Mouse (Mus musculus): ENCODE measurements around the gene S1pr4.

DNA sequence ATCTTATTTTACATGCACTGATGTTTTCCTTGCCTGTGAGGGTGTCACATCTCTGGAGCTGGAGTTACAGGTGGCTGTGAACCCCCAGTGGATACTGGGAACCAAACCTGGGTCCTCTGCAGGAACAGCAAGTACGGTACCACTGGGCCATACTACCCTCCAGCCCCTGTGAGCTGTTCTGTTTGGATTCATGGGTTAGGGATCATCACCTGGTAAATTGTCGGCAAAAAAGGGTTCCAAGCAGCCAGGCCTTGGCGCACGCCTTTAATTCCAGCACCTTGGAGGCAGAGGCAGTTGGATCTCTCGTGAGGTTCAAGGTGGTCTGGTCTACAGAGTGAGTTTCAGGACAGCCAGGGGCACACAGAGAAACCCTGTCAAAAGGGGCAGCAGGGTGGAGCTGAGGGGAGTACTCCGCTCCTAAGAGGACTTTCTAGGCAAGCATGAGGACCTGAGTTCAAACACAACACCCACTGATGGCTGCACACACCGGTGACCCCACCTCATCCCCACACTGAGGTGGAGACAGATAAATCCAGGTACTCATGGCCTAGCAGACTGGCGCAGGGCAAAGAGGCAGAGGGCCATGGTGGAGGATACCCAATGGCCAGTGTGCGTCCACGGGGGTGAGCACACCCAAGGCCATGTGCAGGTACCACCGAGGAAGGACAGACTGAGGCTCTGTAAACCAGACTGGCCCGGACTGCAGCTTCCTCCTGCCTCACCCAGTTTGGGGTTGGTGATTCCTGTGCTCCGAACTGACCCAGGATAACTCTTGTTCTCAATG is 47.0 kb upstream of the S1pr4 start:
- no peak for TF ChIP-seq POLR2A (IDR thresholded peaks at IDR 0.05; ENCODE audit: insufficient read depth, low read depth, low read length)
- TF ChIP-seq CTCF (IDR thresholded peaks at IDR 0.05; ENCODE audit: insufficient read depth, low read depth, low read length) = no peak
